Mouse (Mus musculus) heart, embryonic 11.5 days (tissue): ENCODE measurements at regions not wholly inside any gene's neighbourhood (a gene's known extent, or its start where the extent isn't known, plus 50 kb on each side); places are given as distances from the start of the nearest gene placed in this dataset.
A peak's percentile ranks its signal among the peaks of the same experiment; 100 is the strongest.

Experiments used
- ATAC-seq: fragments of 200-750 bp; cut with Nextera tagmentation; replicated peaks from 2 replicates; pipeline ENCODE4 v1.8.0; 2017; ENCODE audit warnings: moderate library complexity; ENCODE audit not compliant: insufficient number of reproducible peaks, low FRiP score, low TSS enrichment
- H3K27ac ChIP-seq: fragments of 300-500 bp; sonication (generic); 2 replicates; pipeline ENCODE4 v1.5.1; 2014; ENCODE audit warnings: mild to moderate bottlenecking, low read depth, low read length
- H3K27me3 ChIP-seq: fragments of 300-500 bp; sonication (generic); 2 replicates; pipeline ENCODE4 v1.6.1; 2014; ENCODE audit warnings: mild to moderate bottlenecking, low read length, mixed read lengths; ENCODE audit not compliant: control insufficient read depth, insufficient read depth
- H3K36me3 ChIP-seq: fragments of 300-500 bp; sonication (generic); 2 replicates; pipeline ENCODE4 v1.6.1; 2014; ENCODE audit warnings: mild to moderate bottlenecking, low read length, moderate library complexity, mixed read lengths; ENCODE audit not compliant: control insufficient read depth, insufficient read depth
- H3K4me1 ChIP-seq: fragments of 300-500 bp; sonication (generic); 2 replicates; pipeline ENCODE4 v1.6.1; 2014; ENCODE audit warnings: low read length; ENCODE audit not compliant: control insufficient read depth, insufficient read depth
- H3K4me2 ChIP-seq: fragments of 300-500 bp; sonication (generic); 2 replicates; pipeline ENCODE4 v1.6.1; 2014; ENCODE audit warnings: mild to moderate bottlenecking, moderate library complexity
- H3K4me3 ChIP-seq: fragments of 300-500 bp; sonication (generic); 2 replicates; pipeline ENCODE4 v1.5.1; 2014; ENCODE audit warnings: low read depth, low read length
- H3K9ac ChIP-seq: fragments of 300-500 bp; sonication (generic); 2 replicates; pipeline ENCODE4 v1.6.1; 2014; ENCODE audit warnings: mild to moderate bottlenecking, low read depth, low read length, moderate library complexity
- H3K9me3 ChIP-seq: fragments of 300-500 bp; sonication (generic); replicated peaks from 2 replicates; pipeline ENCODE4 v1.6.1; 2016; ENCODE audit warnings: low read length; ENCODE audit not compliant: control insufficient read depth
- WGBS: fragments of 180-500 bp; shearing (Covaris S2); extraction: QIAGEN DNeasy Blood & Tissue Kit; methylation state at CpG from one replicate; pipeline ENCODE4 v1.1.7; 2014; ENCODE audit not compliant: insufficient replicate concordance; 5-methylcytosine and 5-hydroxymethylcytosine counted together

DNA sequence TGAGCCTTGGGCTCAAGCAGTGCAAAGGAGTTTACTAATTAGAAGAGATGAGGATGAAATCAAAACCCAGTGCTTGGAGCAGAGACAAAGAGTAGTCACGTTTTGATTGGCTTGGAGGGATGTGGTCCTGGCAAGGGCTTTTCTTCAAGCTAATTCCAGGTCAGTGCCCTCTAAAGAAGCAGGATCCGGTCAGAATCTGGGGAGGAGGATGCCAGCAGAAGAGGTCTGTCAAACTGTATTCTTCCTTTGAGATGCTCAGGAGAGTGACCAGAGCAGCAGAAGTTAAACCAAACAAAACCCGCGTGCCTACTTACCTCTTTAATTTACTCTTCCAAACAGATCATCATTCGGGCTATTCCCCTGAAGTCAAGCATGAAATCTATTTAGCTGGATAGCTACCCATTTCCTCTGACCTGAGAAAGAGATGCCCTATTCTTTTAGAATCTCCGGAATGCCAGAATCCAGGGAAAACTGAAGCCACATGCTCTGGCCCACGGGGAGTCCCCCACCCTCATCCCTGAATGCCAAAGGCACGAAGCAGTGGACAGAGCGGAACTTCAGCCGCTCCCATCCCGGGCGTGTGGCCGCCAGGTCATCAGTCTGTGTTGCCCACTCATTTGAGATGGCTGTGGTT is 117.8 kb upstream of the Six2 start:
- Histone ChIP-seq H3K27ac (no peak overlapping the region), H3K9ac (no peak overlapping the region), H3K4me2 (no peak overlapping the region), H3K27me3 (peaks cover 34% of the 10 kb centered on the region), H3K36me3 (no peaks in the 10 kb centered on the region), H3K4me3 (no peak overlapping the region), H3K4me1 (peaks cover under 1% of the 10 kb centered on the region; the same call in 1 of the 2 replicates), H3K9me3 (no peaks in the 10 kb centered on the region)
- ATAC-seq, result no peak
- WGBS, result 68% methylated on average over 13 of the region's 13 CpGs

DNA sequence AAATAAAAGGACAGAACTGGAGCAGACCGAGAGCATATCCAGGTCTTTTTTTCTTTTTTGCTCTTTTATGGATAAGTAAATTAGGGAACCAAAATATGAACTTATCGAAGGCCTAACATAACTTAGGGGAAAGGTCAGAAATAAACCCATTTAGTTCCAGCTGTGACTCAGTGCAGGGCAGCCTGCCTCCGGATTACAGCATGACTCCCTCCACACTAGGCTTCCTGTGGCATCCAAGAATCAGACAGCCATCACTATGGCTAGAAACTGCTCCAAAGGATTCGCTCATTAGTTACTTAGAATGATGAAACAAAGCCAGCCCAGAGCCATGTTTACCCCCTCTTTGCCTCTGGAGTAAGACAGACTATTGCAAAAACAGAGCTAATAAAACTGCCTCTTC is 116.6 kb upstream of the Six2 start:
- Histone ChIP-seq H3K9me3 (no peaks in the 10 kb centered on the region), H3K4me2 (no peak overlapping the region), H3K4me3 (no peak overlapping the region), H3K27ac (no peak overlapping the region), H3K27me3 (peaks cover 46% of the 10 kb centered on the region), H3K9ac (no peak overlapping the region), H3K36me3 (no peaks in the 10 kb centered on the region), H3K4me1 (peaks cover 8% of the 10 kb centered on the region)
- no peak for ATAC-seq
- 57% methylated on average over 4 of the region's 4 CpGs for WGBS

GRCm38 (mm10) chr17:85801734-85802133 is 113.7 kb upstream of the Six2 start:
- Histone ChIP-seq H3K4me1 (peaks cover 8% of the 10 kb centered on the region), H3K9ac (no peak overlapping the region), H3K9me3 (no peaks in the 10 kb centered on the region), H3K4me3 (no peak overlapping the region), H3K4me2 (no peak overlapping the region), H3K27ac (no peak overlapping the region), H3K27me3 (peaks cover 53% of the 10 kb centered on the region), H3K36me3 (no peaks in the 10 kb centered on the region)
- ATAC-seq, result no peak
- WGBS, result 79% methylated on average over 8 of the region's 8 CpGs

DNA sequence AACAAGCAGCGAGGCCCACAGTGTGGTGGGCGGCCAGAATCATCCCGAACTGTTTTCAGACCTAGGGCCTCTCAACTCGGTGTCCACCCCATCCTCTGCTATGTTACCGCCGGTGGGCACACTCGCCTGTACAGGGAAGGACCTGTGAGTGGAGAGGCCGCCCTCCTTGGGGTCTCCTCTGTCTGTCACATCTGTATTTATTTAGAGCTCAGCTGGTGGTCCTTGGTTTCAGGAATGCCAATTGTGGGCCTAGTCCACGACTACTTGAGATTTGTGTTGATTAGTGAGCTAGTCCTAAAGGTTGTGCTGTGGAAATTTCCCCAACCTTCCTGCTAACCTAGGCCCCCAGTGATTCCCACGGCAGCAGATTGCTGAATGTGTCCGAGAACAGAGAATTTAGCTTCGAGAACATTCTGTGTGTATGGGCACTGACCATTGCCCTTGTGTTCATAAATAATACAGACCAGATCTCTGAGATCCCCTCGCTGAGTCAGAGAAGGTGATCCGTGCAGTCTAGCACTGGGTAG is 113.1 kb upstream of the Six2 start:
- Histone ChIP-seq H3K36me3 (no peaks in the 10 kb centered on the region), H3K27me3 (peaks cover 55% of the 10 kb centered on the region), H3K27ac (no peak overlapping the region), H3K4me2 (peak overlapping the region; percentile 99), H3K4me1 (peaks cover 8% of the 10 kb centered on the region), H3K9me3 (no peaks in the 10 kb centered on the region), H3K4me3 (peak overlapping the region; percentile 57; the same call in 1 of the 2 replicates), H3K9ac (no peak overlapping the region)
- no peak for ATAC-seq
- WGBS, result 35% methylated on average over 14 of the region's 14 CpGs

DNA sequence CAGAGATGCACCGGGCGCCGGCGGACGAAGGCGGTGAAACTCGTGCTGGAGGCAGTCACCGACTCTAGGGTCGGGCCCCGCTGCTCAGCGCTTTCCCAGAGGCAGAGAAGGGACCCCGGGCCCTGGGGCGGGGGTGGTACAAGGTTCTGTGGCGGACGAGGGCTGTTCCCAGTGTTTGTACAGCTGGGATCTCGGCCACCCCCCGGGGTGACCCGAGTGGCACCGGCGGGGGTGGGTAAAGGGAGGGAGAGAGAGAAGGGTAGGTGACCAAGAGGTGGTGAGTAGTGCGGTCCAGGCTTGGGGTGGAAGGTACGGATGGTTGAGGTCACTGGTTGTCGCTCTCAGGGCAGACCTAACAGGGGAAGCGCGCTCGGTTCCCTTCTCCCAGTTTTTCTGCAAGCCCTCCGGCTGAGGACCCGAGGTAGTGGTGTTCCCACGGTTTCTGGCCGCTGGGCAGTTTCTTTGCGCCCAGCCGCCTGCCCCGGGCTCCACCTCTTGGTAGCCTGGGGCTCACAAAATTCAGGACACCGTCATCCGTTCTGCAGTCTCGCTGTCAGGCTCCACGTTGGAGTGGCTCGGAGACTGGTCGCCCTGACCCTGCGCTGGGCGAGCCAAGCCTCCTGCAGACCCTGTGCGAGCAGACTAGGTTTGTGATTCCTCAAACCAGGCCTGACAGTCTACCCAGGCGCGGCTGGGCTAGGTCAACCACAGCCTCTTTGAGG is 112.4 kb upstream of the Six2 start:
- H3K9me3 ChIP-seq, result no peaks in the 10 kb centered on the region
- WGBS, result 2% methylated on average over 44 of the region's 44 CpGs
- H3K36me3 ChIP-seq, result no peaks in the 10 kb centered on the region
- H3K4me2 ChIP-seq, result peak overlapping the region; percentile 99
- peaks cover 8% of the 10 kb centered on the region for H3K4me1 ChIP-seq
- peaks cover 53% of the 10 kb centered on the region for H3K27me3 ChIP-seq
- H3K4me3 ChIP-seq, result peak overlapping the region; percentile 57
- peak overlapping the region; percentile 64 for H3K9ac ChIP-seq
- H3K27ac ChIP-seq, result no peak overlapping the region
- peak; percentile 49 for ATAC-seq

GRCm38 (mm10) chr17:85799865-85800356 is 111.8 kb upstream of the Six2 start:
- Histone ChIP-seq H3K27me3 (peaks cover 53% of the 10 kb centered on the region), H3K4me3 (peak overlapping the region; percentile 57), H3K9ac (peak overlapping the region; percentile 64), H3K4me2 (peak overlapping the region; percentile 99), H3K9me3 (no peaks in the 10 kb centered on the region), H3K4me1 (peaks cover 8% of the 10 kb centered on the region), H3K36me3 (no peaks in the 10 kb centered on the region), H3K27ac (no peak overlapping the region)
- under 1% methylated on average over 34 of the region's 34 CpGs for whole genome bisulfite sequencing
- ATAC-seq, result no peak

DNA sequence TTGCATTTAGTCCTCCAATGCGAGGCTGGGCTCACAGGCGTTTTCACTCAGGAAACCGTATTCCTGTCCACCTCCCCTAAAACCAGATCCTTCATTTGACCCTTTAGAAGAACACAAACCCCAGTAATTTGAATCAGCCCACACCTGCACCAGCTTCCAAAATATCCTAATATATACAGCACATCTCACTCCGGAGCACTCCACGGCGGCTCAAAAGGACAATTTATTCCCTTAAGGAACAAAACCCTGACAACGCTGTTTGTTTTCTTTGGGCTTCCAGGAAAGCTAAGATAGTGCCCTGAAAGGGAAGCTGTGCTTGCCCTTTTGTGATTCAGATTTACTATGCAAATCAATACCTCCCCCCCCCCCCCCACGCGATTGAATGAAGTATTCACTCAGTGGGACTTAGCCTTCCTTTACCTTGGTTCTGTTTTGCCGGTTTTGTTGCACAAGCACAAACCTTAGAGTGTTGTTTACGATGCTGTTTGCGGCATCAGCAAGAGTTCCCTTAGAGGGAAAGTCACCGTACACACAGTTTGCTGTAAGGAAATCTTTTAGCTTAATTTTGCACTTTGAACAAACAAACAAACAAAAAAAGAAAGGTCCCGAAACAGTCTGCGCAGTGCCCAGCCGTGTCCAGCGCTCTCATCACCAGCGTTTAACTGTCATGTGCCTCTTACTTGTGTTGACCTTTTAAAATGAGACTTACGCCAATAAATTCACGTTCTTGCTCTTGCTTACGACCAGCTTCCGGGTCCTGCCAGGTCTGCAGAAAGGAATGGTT is 111.2 kb upstream of the Six2 start:
- no peak for ATAC-seq
- no peak overlapping the region for H3K27ac ChIP-seq
- peaks cover 8% of the 10 kb centered on the region for H3K4me1 ChIP-seq
- no peak overlapping the region for H3K9ac ChIP-seq
- 1% methylated on average over 22 of the region's 22 CpGs for WGBS
- H3K4me3 ChIP-seq, result peak overlapping the region; percentile 57
- H3K27me3 ChIP-seq, result peaks cover 58% of the 10 kb centered on the region
- no peaks in the 10 kb centered on the region for H3K9me3 ChIP-seq
- H3K36me3 ChIP-seq, result no peaks in the 10 kb centered on the region
- H3K4me2 ChIP-seq, result peak overlapping the region; percentile 99

DNA sequence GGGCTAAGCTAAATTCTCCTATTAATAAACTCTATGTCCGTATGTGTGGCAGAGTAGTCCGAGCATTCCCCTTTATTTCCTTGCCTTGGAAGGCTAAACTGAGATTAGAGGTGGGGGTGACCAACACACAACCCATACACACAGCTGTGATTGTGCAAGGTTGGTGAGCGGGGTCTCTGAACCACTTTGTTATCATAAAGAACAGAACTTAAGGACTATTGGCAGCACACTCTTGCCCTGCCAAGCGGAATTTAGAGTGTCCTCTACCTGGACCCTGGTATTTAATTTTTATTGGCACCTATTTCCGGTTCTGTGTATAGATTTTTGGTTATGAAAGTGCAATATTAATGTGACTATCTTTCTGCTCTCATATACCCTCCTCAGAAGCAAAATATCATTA is 109.7 kb upstream of the Six2 start:
- Histone ChIP-seq H3K4me3 (no peak overlapping the region), H3K36me3 (no peaks in the 10 kb centered on the region), H3K9ac (no peak overlapping the region), H3K27ac (no peak overlapping the region), H3K4me2 (no peak overlapping the region), H3K27me3 (peaks cover 50% of the 10 kb centered on the region), H3K4me1 (peaks cover 8% of the 10 kb centered on the region), H3K9me3 (no peaks in the 10 kb centered on the region)
- WGBS, result 72% methylated on average over 5 of the region's 5 CpGs
- no peak for ATAC-seq
